Mouse (Mus musculus) kidney, adult 2 months (tissue): ENCODE results near the gene Lsp1.

Experiments
- CTCF ChIP-seq: fragments of 200-500 bp; conservative IDR thresholded peaks from 2 replicates; pipeline ENCODE4 v1.5.1; 2011; ENCODE audit warnings: low read depth, mild to moderate bottlenecking, control low read depth, low read length, moderate library complexity, mixed read lengths; ENCODE audit not compliant: insufficient read depth, insufficient read length
- POLR2A ChIP-seq: fragments of 200-500 bp; IDR thresholded peaks from one replicate; pipeline ENCODE4 v1.6.1; 2011; ENCODE audit warnings: low read depth, low read length, control low read depth

- TF ChIP-seq POLR2A = no peak
- no peak for TF ChIP-seq CTCF
Observed at GRCm38 (mm10) chr7:142439966-142440365, 20.6 kb upstream of the Lsp1 start.
